Comparison of ENCODE assay signal across 14 mouse cellular contexts in genomic region chr16:31008326-31008725, GRCm38 (mm10).
DNase-seq lines count a peak whose midpoint lies in the region; ATAC-seq lines count a peak whose summit lies in the region.
"Had no signal": no experiment of that assay in that cellular context is flagged by ENCODE, and none has a peak within 500 bp of the region (broad histone marks: within the 10 kb centered on the region; RNA-seq: fewer than 3 reads in every experiment).

No protein-coding gene starts in this region.

- no peak overlapping the region for H3K9ac ChIP-seq in embryonic facial prominence, embryonic 13.5 days
- no peak overlapping the region for H3K9ac ChIP-seq in midbrain, embryonic 16.5 days (ENCODE audit: low read depth, low read length)
- no peak overlapping the region for H3K9ac ChIP-seq in midbrain, embryonic 11.5 days (ENCODE audit: low read length)
- H3K9ac ChIP-seq: forebrain, embryonic 15.5 days; limb, embryonic 13.5 days; midbrain, embryonic 12.5 days had no signal

- peaks cover 5% of the 10 kb centered on the region for H3K36me3 ChIP-seq in embryonic facial prominence, embryonic 13.5 days
- H3K36me3 ChIP-seq in embryonic facial prominence, embryonic 10.5 days (replicated peaks), result peaks cover 12% of the 10 kb centered on the region
- H3K36me3 ChIP-seq in midbrain, embryonic 16.5 days (ENCODE audit: control insufficient read depth, insufficient read depth, low read length), result no peaks in the 10 kb centered on the region
- H3K36me3 ChIP-seq in midbrain, embryonic 11.5 days (ENCODE audit: control insufficient read depth, insufficient read depth, low read length), result no peaks in the 10 kb centered on the region
- H3K36me3 ChIP-seq: forebrain, embryonic 15.5 days; limb, embryonic 13.5 days; midbrain, embryonic 12.5 days had no signal

- DNase-seq in embryonic facial prominence, embryonic 10.5 days (ENCODE audit: low spot score), result no peak
- DNase-seq in kidney, adult 9 months, result peak; percentile 38
- no peak for DNase-seq in kidney, adult 11 months
- no peak for DNase-seq in midbrain, embryonic 11.5 days (ENCODE audit: low spot score, missing footprints)
- DNase-seq in lung, postnatal 25 days (ENCODE audit: low spot score), result peak; percentile 36
- DNase-seq in gastrocnemius, postnatal 36 days, result no peak
- DNase-seq: adrenal gland, adult 8-10 months; layer of hippocampus, adult 9-11 months; thymus, adult 2 months had no signal

- intact Hi-C loops in gastrocnemius, postnatal 36 days (cut with DNase I), result no loop called here

- peak overlapping the region; percentile 62; the same call in 1 of the 2 replicates for H3K27ac ChIP-seq in embryonic facial prominence, embryonic 13.5 days
- H3K27ac ChIP-seq in embryonic facial prominence, embryonic 10.5 days (replicated peaks), result no peak overlapping the region
- H3K27ac ChIP-seq in midbrain, embryonic 16.5 days (ENCODE audit: low read length), result peak overlapping the region; percentile 52; the same call in 1 of the 2 replicates
- no peak overlapping the region for H3K27ac ChIP-seq in midbrain, embryonic 11.5 days (ENCODE audit: low read depth, low read length)
- H3K27ac ChIP-seq: forebrain, embryonic 15.5 days; limb, embryonic 13.5 days; midbrain, embryonic 12.5 days had no signal

- H3K9me3 ChIP-seq in embryonic facial prominence, embryonic 13.5 days, result no peaks in the 10 kb centered on the region
- H3K9me3 ChIP-seq in embryonic facial prominence, embryonic 10.5 days, result no peaks in the 10 kb centered on the region
- no peaks in the 10 kb centered on the region for H3K9me3 ChIP-seq in midbrain, embryonic 16.5 days (replicated peaks; ENCODE audit: control insufficient read depth, low read length, poor library complexity, severe bottlenecking)
- H3K9me3 ChIP-seq in midbrain, embryonic 11.5 days (ENCODE audit: control insufficient read depth, low read length), result no peaks in the 10 kb centered on the region
- H3K9me3 ChIP-seq: forebrain, embryonic 15.5 days; limb, embryonic 13.5 days; midbrain, embryonic 12.5 days had no signal

- no peak overlapping the region for H3K4me2 ChIP-seq in embryonic facial prominence, embryonic 13.5 days
- H3K4me2 ChIP-seq in midbrain, embryonic 16.5 days (ENCODE audit: low read length), result no peak overlapping the region
- H3K4me2 ChIP-seq in midbrain, embryonic 11.5 days, result no peak overlapping the region
- H3K4me2 ChIP-seq: forebrain, embryonic 15.5 days; limb, embryonic 13.5 days; midbrain, embryonic 12.5 days had no signal

- H3K27me3 ChIP-seq in embryonic facial prominence, embryonic 13.5 days, result no peaks in the 10 kb centered on the region
- H3K27me3 ChIP-seq in embryonic facial prominence, embryonic 10.5 days (replicated peaks; ENCODE audit: low read depth, poor library complexity, severe bottlenecking), result no peaks in the 10 kb centered on the region
- H3K27me3 ChIP-seq in midbrain, embryonic 16.5 days (ENCODE audit: control insufficient read depth, insufficient read depth, low read depth, low read length), result no peaks in the 10 kb centered on the region
- no peaks in the 10 kb centered on the region for H3K27me3 ChIP-seq in midbrain, embryonic 11.5 days (ENCODE audit: control insufficient read depth, insufficient read depth, low read length)
- H3K27me3 ChIP-seq: forebrain, embryonic 15.5 days; limb, embryonic 13.5 days; midbrain, embryonic 12.5 days had no signal

- no peak for ATAC-seq in embryonic facial prominence, embryonic 13.5 days (ENCODE audit: insufficient number of reproducible peaks, insufficient read depth, low FRiP score, low TSS enrichment, low read depth)
- no peak for ATAC-seq in midbrain, embryonic 16.5 days
- ATAC-seq in midbrain, embryonic 11.5 days (ENCODE audit: low FRiP score), result no peak
- ATAC-seq: forebrain, embryonic 15.5 days had no signal

- H3K4me3 ChIP-seq in embryonic facial prominence, embryonic 13.5 days, result no peak overlapping the region
- H3K4me3 ChIP-seq in embryonic facial prominence, embryonic 10.5 days, result no peak overlapping the region
- no peak overlapping the region for H3K4me3 ChIP-seq in midbrain, embryonic 16.5 days (ENCODE audit: low read depth, low read length)
- H3K4me3 ChIP-seq in midbrain, embryonic 11.5 days (ENCODE audit: low read depth, low read length), result no peak overlapping the region
- H3K4me3 ChIP-seq: forebrain, embryonic 15.5 days; limb, embryonic 13.5 days; midbrain, embryonic 12.5 days had no signal

- 62% methylated on average over 7 of the region's 7 CpGs for WGBS in embryonic facial prominence, embryonic 13.5 days
- 86% methylated on average over 7 of the region's 7 CpGs for WGBS in embryonic facial prominence, embryonic 10.5 days
- 74% methylated on average over 7 of the region's 7 CpGs for WGBS in midbrain, embryonic 16.5 days
- WGBS in midbrain, embryonic 11.5 days, result 91% methylated on average over 7 of the region's 7 CpGs

- peaks cover 38% of the 10 kb centered on the region for H3K4me1 ChIP-seq in embryonic facial prominence, embryonic 13.5 days
- H3K4me1 ChIP-seq in embryonic facial prominence, embryonic 10.5 days, result peaks cover 32% of the 10 kb centered on the region
- peaks cover 10% of the 10 kb centered on the region for H3K4me1 ChIP-seq in midbrain, embryonic 16.5 days (ENCODE audit: control insufficient read depth, insufficient read depth, low read length)
- peaks cover 2% of the 10 kb centered on the region for H3K4me1 ChIP-seq in midbrain, embryonic 11.5 days (ENCODE audit: control insufficient read depth, insufficient read depth, low read length)

Comparison
In these comparisons a context has a peak if more than half of its experiments do, and no peak if none do; other contexts are left out.
1. H3K27ac ChIP-seq: peak in embryonic facial prominence, embryonic 13.5 days (single experiment) and midbrain, embryonic 16.5 days (single experiment); none in embryonic facial prominence, embryonic 10.5 days (single experiment) and midbrain, embryonic 11.5 days (single experiment).
2. DNase-seq: peak in kidney, adult 9 months (single experiment) and lung, postnatal 25 days (single experiment); none in embryonic facial prominence, embryonic 10.5 days (single experiment), kidney, adult 11 months (single experiment), midbrain, embryonic 11.5 days (single experiment) and gastrocnemius, postnatal 36 days (0 of 2).